Mouse (Mus musculus) hindbrain, embryonic 13.5 days (tissue): Measurements from ENCODE around the gene Zfp1. TPM values are rescaled to one million over a fixed set of nuclear protein-coding genes. Genes with fewer than 3 reads are reported as not detected.

Source experiments
- ATAC-seq: fragments of 200-750 bp; cut with Nextera tagmentation; 2 replicates; pipeline ENCODE4 v1.8.0; 2017; ENCODE audit warnings: moderate TSS enrichment; ENCODE audit not compliant: low FRiP score
- H3K27ac ChIP-seq: fragments of 300-500 bp; sonication (generic); 2 replicates; pipeline ENCODE4 v1.5.1; 2015; ENCODE audit warnings: inconsistent platforms, mild to moderate bottlenecking, moderate library complexity
- H3K27me3 ChIP-seq: fragments of 300-500 bp; sonication (generic); 2 replicates; pipeline ENCODE4 v1.6.1; 2015; ENCODE audit warnings: mild to moderate bottlenecking, inconsistent platforms
- H3K36me3 ChIP-seq: fragments of 300-500 bp; sonication (generic); 2 replicates; pipeline ENCODE4 v1.6.1; 2015; ENCODE audit warnings: mild to moderate bottlenecking, inconsistent platforms
- H3K4me1 ChIP-seq: fragments of 300-500 bp; sonication (generic); replicated peaks from 2 replicates; pipeline ENCODE4 v1.6.1; 2015; ENCODE audit warnings: inconsistent platforms
- H3K4me2 ChIP-seq: fragments of 300-500 bp; sonication (generic); 2 replicates; pipeline ENCODE4 v1.6.1; 2015; ENCODE audit warnings: inconsistent platforms, mild to moderate bottlenecking, moderate library complexity
- H3K4me3 ChIP-seq: fragments of 300-500 bp; sonication (generic); 2 replicates; pipeline ENCODE4 v1.5.1; 2015; ENCODE audit warnings: mild to moderate bottlenecking, inconsistent platforms
- H3K9ac ChIP-seq: fragments of 300-500 bp; sonication (generic); 2 replicates; pipeline ENCODE4 v1.6.1; 2015; ENCODE audit warnings: mild to moderate bottlenecking, inconsistent platforms
- H3K9me3 ChIP-seq: fragments of 300-500 bp; sonication (generic); 2 replicates; pipeline ENCODE4 v1.6.1; 2016; ENCODE audit warnings: inconsistent platforms
- WGBS: fragments of 180-500 bp; shearing (Covaris S2); methylation state at CpG from one replicate; pipeline ENCODE4 v1.1.7; 2015; 5-methylcytosine and 5-hydroxymethylcytosine counted together
- polyA plus RNA-seq: library from polyadenylated mRNA; unstranded; fragments of >200 nt; fragmentation: Nextera tagmentation; extraction: Ambion mirVana; gene quantifications from 2 replicates; pipeline ENCODE4 v1.2.1, GENCODE M21; 2015

The Zfp1 gene
- polyA plus RNA-seq, 1 experiment from 2014 or later: 27.6 TPM

DNA sequence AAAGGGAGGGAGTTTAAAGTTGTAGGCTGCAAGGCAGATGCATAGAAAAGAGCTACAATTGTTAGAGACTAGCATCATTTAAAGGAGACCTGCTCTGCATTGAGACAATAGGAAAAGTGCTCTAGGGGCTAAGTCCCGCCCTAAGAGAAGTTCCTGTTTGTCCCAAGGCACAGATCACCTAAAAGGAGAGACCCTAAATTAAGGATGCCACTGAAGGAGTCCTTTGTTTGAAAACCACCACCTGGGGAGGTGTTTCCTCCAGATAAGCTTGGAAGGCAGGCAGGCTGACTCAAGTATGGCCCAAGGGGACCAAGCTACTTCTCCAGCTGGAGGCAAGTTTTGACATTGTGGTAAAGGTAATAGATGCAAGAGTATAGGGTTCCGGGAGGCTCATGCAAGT lies 5.6 kb downstream of the Zfp1 start:
- no peak overlapping the region for H3K27ac ChIP-seq
- H3K27me3 ChIP-seq: no peaks in the 10 kb centered on the region
- 0 out of 2 replicates have a peak, but pooled peaks cover 2% of the 10 kb centered on the region for H3K36me3 ChIP-seq
- no peaks in the 10 kb centered on the region for H3K9me3 ChIP-seq
- WGBS: 57% methylated on average over 2 of the region's 2 CpGs
- ATAC-seq: no peak
- H3K4me1 ChIP-seq: peaks cover 12% of the 10 kb centered on the region
- H3K4me3 ChIP-seq: no peak overlapping the region
- no peak overlapping the region for H3K9ac ChIP-seq
- no peak overlapping the region for H3K4me2 ChIP-seq

DNA sequence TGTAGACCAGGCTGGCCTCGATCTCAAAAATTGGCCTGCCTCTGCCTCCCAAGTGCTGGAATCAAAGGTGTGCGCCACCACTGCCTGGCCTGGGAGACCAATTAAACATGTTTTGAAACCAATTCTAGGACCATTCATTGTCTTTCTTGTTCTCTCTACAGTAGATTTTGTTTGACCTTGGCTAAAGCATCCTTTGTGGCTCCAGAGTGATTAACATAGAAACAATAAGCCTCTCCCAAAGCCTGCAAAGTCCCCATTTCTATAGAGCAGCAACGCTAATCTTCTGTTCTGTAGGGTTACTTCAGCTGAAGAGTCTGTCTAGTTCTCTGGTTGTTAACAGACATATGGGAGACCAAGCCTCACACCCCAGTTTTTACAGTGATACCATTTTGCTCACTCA lies 7.5 kb downstream of the Zfp1 start:
- Histone ChIP-seq H3K9me3 (no peaks in the 10 kb centered on the region), H3K27me3 (no peaks in the 10 kb centered on the region), H3K27ac (no peak overlapping the region), H3K4me3 (no peak overlapping the region), H3K4me2 (no peak overlapping the region), H3K36me3 (0 out of 2 replicates have a peak, but pooled peaks cover 6% of the 10 kb centered on the region), H3K4me1 (peaks cover 4% of the 10 kb centered on the region; the same call in 1 of the 2 replicates), H3K9ac (no peak overlapping the region)
- no peak for ATAC-seq
- WGBS: 84% methylated on average over 3 of the region's 3 CpGs

DNA sequence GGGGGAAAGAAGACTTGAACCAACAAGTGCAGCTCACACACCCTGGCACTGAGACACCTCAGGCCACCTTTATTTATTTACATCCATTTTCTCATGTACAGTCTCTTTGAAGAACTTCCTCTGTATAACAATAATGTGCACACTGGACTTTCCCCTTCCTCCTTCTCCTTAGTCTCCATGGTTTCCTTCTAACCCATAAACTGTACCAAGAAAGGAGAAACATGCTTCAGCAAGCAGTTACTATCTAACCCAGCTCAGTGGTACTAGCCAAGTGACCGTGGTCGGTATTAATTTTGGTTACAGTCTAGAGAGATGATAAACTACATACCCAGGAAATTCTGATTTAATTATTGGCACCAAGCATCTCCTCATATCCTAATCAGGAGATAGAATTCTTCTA lies 10.3 kb downstream of the Zfp1 start:
- Histone ChIP-seq H3K27me3 (no peaks in the 10 kb centered on the region), H3K9me3 (no peaks in the 10 kb centered on the region), H3K36me3 (0 out of 2 replicates have a peak, but pooled peaks cover 4% of the 10 kb centered on the region), H3K4me2 (no peak overlapping the region), H3K9ac (no peak overlapping the region), H3K27ac (no peak overlapping the region), H3K4me3 (no peak overlapping the region), H3K4me1 (peaks cover 1% of the 10 kb centered on the region)
- ATAC-seq: no peak
- WGBS: 98% methylated on average over 2 of the region's 2 CpGs

- ATAC-seq: no peak
- 22% methylated on average over 1 of the region's 1 CpGs for WGBS
- no peak overlapping the region for H3K9ac ChIP-seq
These were observed 14.2 kb downstream of the Zfp1 start for GRCm38 (mm10) chr8:111657312-111657854.

GRCm38 (mm10) chr8:111658819-111659423 lies 15.7 kb downstream of the Zfp1 start:
- peaks cover 23% of the 10 kb centered on the region for H3K36me3 ChIP-seq
- no peaks in the 10 kb centered on the region for H3K27me3 ChIP-seq
- 86% methylated on average over 6 of the region's 6 CpGs for WGBS
- no peak overlapping the region for H3K27ac ChIP-seq
- no peak for ATAC-seq
- no peak overlapping the region for H3K4me2 ChIP-seq
- no peak overlapping the region for H3K4me3 ChIP-seq
- H3K4me1 ChIP-seq: no peaks in the 10 kb centered on the region; the same call in 1 of the 2 replicates
- no peaks in the 10 kb centered on the region for H3K9me3 ChIP-seq
- H3K9ac ChIP-seq: no peak overlapping the region

More at GRCm38 (mm10) chr8:111657312-111657854, 14.2 kb downstream of the Zfp1 start:
- no peak overlapping the region for H3K27ac ChIP-seq
- H3K9me3 ChIP-seq: no peaks in the 10 kb centered on the region
- no peaks in the 10 kb centered on the region; the same call in 1 of the 2 replicates for H3K4me1 ChIP-seq
- H3K4me2 ChIP-seq: no peak overlapping the region
- H3K36me3 ChIP-seq: peaks cover 23% of the 10 kb centered on the region
- H3K4me3 ChIP-seq: no peak overlapping the region
- no peaks in the 10 kb centered on the region for H3K27me3 ChIP-seq

GRCm38 (mm10) chr8:111662473-111662872 lies 19.3 kb downstream of the Zfp1 start:
- no peak for ATAC-seq
- H3K27me3 ChIP-seq: no peaks in the 10 kb centered on the region
- H3K4me2 ChIP-seq: no peak overlapping the region
- H3K9me3 ChIP-seq: no peaks in the 10 kb centered on the region
- H3K4me1 ChIP-seq: no peaks in the 10 kb centered on the region
- H3K9ac ChIP-seq: no peak overlapping the region
- H3K36me3 ChIP-seq: peaks cover 31% of the 10 kb centered on the region
- H3K4me3 ChIP-seq: no peak overlapping the region
- 89% methylated on average over 3 of the region's 3 CpGs for WGBS
- H3K27ac ChIP-seq: no peak overlapping the region

GRCm38 (mm10) chr8:111666751-111667150 lies 23.6 kb downstream of the Zfp1 start:
- H3K4me1 ChIP-seq: no peaks in the 10 kb centered on the region

DNA sequence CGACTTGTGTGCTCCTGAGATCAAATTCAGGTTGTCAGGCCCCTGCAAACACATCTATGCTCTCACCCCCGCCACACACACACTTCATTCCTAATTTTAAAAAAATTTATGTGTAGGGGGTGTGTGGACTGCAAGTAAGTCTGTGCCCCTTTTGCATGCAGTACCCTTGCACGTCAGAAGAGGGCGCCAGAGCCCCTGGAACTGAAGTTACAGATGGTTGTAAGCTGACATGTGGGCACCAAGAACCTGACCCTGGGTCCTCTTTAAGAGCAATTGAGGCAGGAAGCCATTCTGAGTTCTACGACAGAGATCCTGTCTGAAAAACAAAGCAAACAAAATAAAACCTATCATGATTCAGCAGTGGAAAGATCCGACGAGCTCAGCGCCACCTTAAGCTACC lies 33.0 kb downstream of the Zfp1 start:
- Histone ChIP-seq H3K27ac (no peak overlapping the region), H3K9ac (no peak overlapping the region), H3K4me1 (0 out of 2 replicates have a peak, but pooled peaks cover 5% of the 10 kb centered on the region), H3K4me2 (no peak overlapping the region), H3K4me3 (no peak overlapping the region), H3K27me3 (no peaks in the 10 kb centered on the region), H3K36me3 (peaks cover 12% of the 10 kb centered on the region), H3K9me3 (no peaks in the 10 kb centered on the region)
- ATAC-seq: no peak
- 82% methylated on average over 8 of the region's 8 CpGs for WGBS

More at GRCm38 (mm10) chr8:111666751-111667150, 23.6 kb downstream of the Zfp1 start:
- Histone ChIP-seq H3K36me3 (peaks cover 48% of the 10 kb centered on the region), H3K4me3 (no peak overlapping the region), H3K9me3 (no peaks in the 10 kb centered on the region), H3K4me2 (no peak overlapping the region), H3K27me3 (no peaks in the 10 kb centered on the region), H3K9ac (no peak overlapping the region), H3K27ac (no peak overlapping the region)
- 96% methylated on average over 2 of the region's 2 CpGs for WGBS
- no peak for ATAC-seq

DNA sequence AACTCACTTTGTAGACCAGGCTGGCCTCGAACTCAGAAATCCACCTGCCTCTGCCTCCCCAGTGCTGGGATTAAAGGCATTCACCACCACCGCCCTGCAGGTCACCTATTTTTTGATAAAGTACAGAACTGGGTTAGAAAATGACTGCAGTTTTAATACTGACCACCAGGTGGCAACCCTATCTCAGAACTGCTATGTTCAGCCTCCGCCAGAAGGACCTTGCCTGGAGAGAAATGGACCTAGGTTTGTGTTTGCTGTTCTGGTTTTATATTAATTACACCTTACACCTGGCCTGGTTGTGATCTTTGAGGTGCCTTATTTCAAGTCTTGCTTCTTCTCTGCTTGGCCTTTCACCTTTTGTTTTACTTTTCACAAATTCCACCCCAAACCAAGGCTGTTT lies 34.9 kb downstream of the Zfp1 start:
- Histone ChIP-seq H3K36me3 (0 out of 2 replicates have a peak, but pooled peaks cover 6% of the 10 kb centered on the region), H3K4me2 (no peak overlapping the region), H3K4me1 (0 out of 2 replicates have a peak, but pooled peaks cover 8% of the 10 kb centered on the region), H3K27ac (no peak overlapping the region), H3K9ac (no peak overlapping the region), H3K9me3 (no peaks in the 10 kb centered on the region), H3K27me3 (no peaks in the 10 kb centered on the region), H3K4me3 (no peak overlapping the region)
- WGBS: 36% methylated on average over 3 of the region's 3 CpGs
- ATAC-seq: no peak

- Histone ChIP-seq H3K4me3 (no peak overlapping the region), H3K4me2 (no peak overlapping the region), H3K27ac (no peak overlapping the region), H3K9ac (no peak overlapping the region), H3K4me1 (0 out of 2 replicates have a peak, but pooled peaks cover 8% of the 10 kb centered on the region), H3K36me3 (0 out of 2 replicates have a peak, but pooled peaks cover 2% of the 10 kb centered on the region), H3K9me3 (no peaks in the 10 kb centered on the region), H3K27me3 (no peaks in the 10 kb centered on the region)
- WGBS: 86% methylated on average over 7 of the region's 7 CpGs
- ATAC-seq: no peak
These were observed 35.6 kb downstream of the Zfp1 start for GRCm38 (mm10) chr8:111678848-111679247.

- H3K4me3 ChIP-seq: no peak overlapping the region
These were observed 37.3 kb downstream of the Zfp1 start for GRCm38 (mm10) chr8:111680423-111681028.

DNA sequence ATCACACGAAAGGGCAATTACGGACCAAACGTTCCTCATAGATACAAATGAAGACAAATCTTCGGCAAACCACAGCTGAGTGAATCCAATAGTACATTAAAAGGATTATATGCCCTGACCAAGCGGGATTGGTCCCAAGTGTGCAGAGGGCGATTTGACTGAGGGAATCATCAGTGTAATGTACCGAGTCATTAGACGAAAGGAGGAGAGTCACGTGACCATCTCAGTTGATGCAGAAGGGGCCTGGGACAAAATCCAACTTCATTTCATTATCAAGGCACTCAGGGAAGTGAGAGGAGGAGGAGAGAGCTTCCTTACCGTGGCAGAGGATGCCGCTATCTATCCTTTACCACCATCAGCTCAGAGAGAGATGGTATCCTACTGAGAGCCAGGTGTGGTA lies 38.0 kb downstream of the Zfp1 start:
- H3K27me3 ChIP-seq: no peaks in the 10 kb centered on the region
- peak overlapping the region; percentile 66 for H3K27ac ChIP-seq
- ATAC-seq: 0 out of 2 replicates have a peak, but pooled peaks have one; percentile 39
- WGBS: 58% methylated on average over 11 of the region's 11 CpGs
- 0 out of 2 replicates have a peak, but pooled peaks cover 8% of the 10 kb centered on the region for H3K4me1 ChIP-seq
- no peaks in the 10 kb centered on the region for H3K9me3 ChIP-seq
- H3K4me3 ChIP-seq: no peak overlapping the region
- H3K4me2 ChIP-seq: 0 out of 2 replicates have a peak overlapping the region, but pooled peaks have one; percentile 4
- H3K36me3 ChIP-seq: 0 out of 2 replicates have a peak, but pooled peaks cover 2% of the 10 kb centered on the region
- no peak overlapping the region for H3K9ac ChIP-seq

More at GRCm38 (mm10) chr8:111680423-111681028, 37.3 kb downstream of the Zfp1 start:
- H3K4me1 ChIP-seq: 0 out of 2 replicates have a peak, but pooled peaks cover 8% of the 10 kb centered on the region
- H3K4me2 ChIP-seq: 0 out of 2 replicates have a peak overlapping the region, but pooled peaks have one; percentile 4
- no peak overlapping the region for H3K9ac ChIP-seq
- H3K36me3 ChIP-seq: 0 out of 2 replicates have a peak, but pooled peaks cover 2% of the 10 kb centered on the region
- peak overlapping the region; percentile 66 for H3K27ac ChIP-seq
- no peaks in the 10 kb centered on the region for H3K27me3 ChIP-seq
- WGBS: 39% methylated on average over 17 of the region's 17 CpGs
- ATAC-seq: peak; percentile 49; the same call in 1 of the 2 replicates
- no peaks in the 10 kb centered on the region for H3K9me3 ChIP-seq
